Comparison of ENCODE assay signal across 27 mouse cellular contexts in the genomic region with DNA sequence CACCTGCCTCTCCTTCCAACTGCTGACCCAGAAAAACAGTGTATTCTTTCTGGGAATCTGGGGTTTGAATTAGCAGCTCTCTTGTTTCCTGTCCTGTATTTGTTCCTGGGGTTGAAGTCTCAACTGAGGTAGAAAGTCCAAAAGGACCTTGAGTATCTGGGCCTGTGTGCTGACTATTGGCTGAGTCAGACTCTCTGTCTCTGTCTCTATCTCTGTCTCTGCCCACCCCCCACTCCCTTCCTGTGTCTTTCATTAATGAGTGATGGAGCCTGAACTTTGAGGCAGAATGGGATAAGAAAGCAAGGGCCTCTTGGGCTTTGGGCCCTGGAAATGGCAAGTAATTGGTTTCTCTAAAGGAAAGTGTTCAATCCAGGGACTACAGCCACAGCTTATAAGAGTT. TPM values are rescaled to one million over a fixed set of nuclear protein-coding genes. Genes with fewer than 3 reads are reported as not detected.
DNase-seq lines count a peak whose midpoint lies in the region; ATAC-seq and TF ChIP-seq lines count a peak whose summit lies in the region.
"Had no signal": no experiment of that assay in that cellular context is flagged by ENCODE, and none has a peak within 500 bp of the region (broad histone marks: within the 10 kb centered on the region; RNA-seq: fewer than 3 reads in every experiment).

No protein-coding gene starts in this region.

- no peak for TF ChIP-seq CTCF in cerebellum, adult 2 months (IDR thresholded peaks at IDR 0.05; ENCODE audit: borderline replicate concordance, insufficient read depth, low read depth, low read length)
- TF ChIP-seq CTCF in forebrain, postnatal 0 days (IDR thresholded peaks at IDR 0.05; ENCODE audit: low read depth) = no peak

- peak; percentile 82 for DNase-seq in kidney, adult 11 months
- DNase-seq in liver, embryonic 11.5 days (ENCODE audit: low spot score) = no peak
- no peak for DNase-seq in liver
- DNase-seq in kidney, postnatal 25 days = peak; percentile 74 to 85
- DNase-seq in cerebellum, adult 2 months = no peak
- no peak for DNase-seq in forebrain, postnatal 0 days
- DNase-seq: adrenal gland, postnatal 25 days; cerebellum, adult 8-10 months; cerebellum, postnatal 25 days; gastrocnemius, postnatal 25 days; heart, adult 11 months; left cerebral cortex, postnatal 4 days; lung, postnatal 4 days; right cerebral cortex, adult 18-20 months; thymus, postnatal 4 days had no signal

- ATAC-seq in kidney, embryonic 16.5 days (ENCODE audit: low FRiP score, low TSS enrichment) = no peak
- ATAC-seq in liver, embryonic 11.5 days (replicated peaks; ENCODE audit: low FRiP score) = no peak
- no peak for ATAC-seq in forebrain, postnatal 0 days
- ATAC-seq: forebrain, embryonic 13.5 days; hindbrain, postnatal 0 days; Patski had no signal

- no peak overlapping the region for H3K4me2 ChIP-seq in kidney, embryonic 16.5 days (replicated peaks; ENCODE audit: low read depth, low read length)
- H3K4me2 ChIP-seq in liver, embryonic 11.5 days = no peak overlapping the region
- H3K4me2 ChIP-seq in forebrain, postnatal 0 days (ENCODE audit: low read depth) = no peak overlapping the region
- H3K4me2 ChIP-seq: forebrain, embryonic 13.5 days; heart, embryonic 15.5 days; hindbrain, embryonic 12.5 days; midbrain, embryonic 12.5 days; neural tube, embryonic 12.5 days had no signal

- no peak overlapping the region for H3K9ac ChIP-seq in kidney, embryonic 16.5 days (replicated peaks; ENCODE audit: low read length)
- H3K9ac ChIP-seq in liver, embryonic 11.5 days (ENCODE audit: low read depth, low read length) = peak overlapping the region; percentile 8; the same call in 1 of the 2 replicates
- no peak overlapping the region for H3K9ac ChIP-seq in forebrain, postnatal 0 days
- H3K9ac ChIP-seq: forebrain, embryonic 13.5 days; heart, embryonic 15.5 days; hindbrain, embryonic 12.5 days; midbrain, embryonic 12.5 days; neural tube, embryonic 12.5 days had no signal

- no peaks in the 10 kb centered on the region for H3K9me3 ChIP-seq in kidney, embryonic 16.5 days (ENCODE audit: low read length)
- no peaks in the 10 kb centered on the region for H3K9me3 ChIP-seq in liver, embryonic 11.5 days (ENCODE audit: control insufficient read depth, low read length)
- no peaks in the 10 kb centered on the region for H3K9me3 ChIP-seq in forebrain, postnatal 0 days (ENCODE audit: low read length)
- H3K9me3 ChIP-seq: forebrain, embryonic 13.5 days; heart, embryonic 10.5 days; heart, embryonic 15.5 days; hindbrain, embryonic 12.5 days; megakaryocyte, embryonic 14.5 days; midbrain, embryonic 12.5 days; neural tube, embryonic 12.5 days had no signal

- no peak for TF ChIP-seq POLR2A in cerebellum, adult 2 months (IDR thresholded peaks at IDR 0.05; ENCODE audit: borderline replicate concordance, insufficient read depth, low read length)

- no peaks in the 10 kb centered on the region for H3K36me3 ChIP-seq in kidney, embryonic 16.5 days (ENCODE audit: insufficient read depth, low read length)
- H3K36me3 ChIP-seq in liver, embryonic 11.5 days (ENCODE audit: control insufficient read depth, insufficient read depth, low read length) = no peaks in the 10 kb centered on the region
- no peaks in the 10 kb centered on the region for H3K36me3 ChIP-seq in forebrain, postnatal 0 days (ENCODE audit: insufficient read depth)
- H3K36me3 ChIP-seq: heart, embryonic 15.5 days; hindbrain, embryonic 12.5 days; midbrain, embryonic 12.5 days; neural tube, embryonic 12.5 days had no signal

- no peak overlapping the region for H3K27ac ChIP-seq in kidney, embryonic 16.5 days (ENCODE audit: low read length)
- no peak overlapping the region for H3K27ac ChIP-seq in liver, embryonic 11.5 days (ENCODE audit: low read depth, low read length)
- no peak overlapping the region for H3K27ac ChIP-seq in cerebellum, adult 2 months (ENCODE audit: insufficient read depth, low read length)
- H3K27ac ChIP-seq in forebrain, postnatal 0 days (ENCODE audit: low read depth, low read length) = no peak overlapping the region
- H3K27ac ChIP-seq: forebrain, embryonic 13.5 days; heart, embryonic 10.5 days; heart, embryonic 15.5 days; hindbrain, embryonic 12.5 days; hindbrain, postnatal 0 days; kidney, postnatal 0 days; midbrain, embryonic 12.5 days; neural tube, embryonic 12.5 days had no signal

- H3K4me3 ChIP-seq in kidney, embryonic 16.5 days (ENCODE audit: low read length) = no peak overlapping the region
- no peak overlapping the region for H3K4me3 ChIP-seq in liver, embryonic 11.5 days (ENCODE audit: low read depth, low read length)
- H3K4me3 ChIP-seq in cerebellum, adult 2 months (replicated peaks; ENCODE audit: insufficient read depth, low read depth, low read length) = no peak overlapping the region
- no peak overlapping the region for H3K4me3 ChIP-seq in forebrain, postnatal 0 days (ENCODE audit: low read depth, low read length)
- H3K4me3 ChIP-seq: forebrain, embryonic 13.5 days; heart, embryonic 10.5 days; heart, embryonic 15.5 days; hindbrain, embryonic 12.5 days; megakaryocyte, embryonic 14.5 days; midbrain, embryonic 12.5 days; myocyte; neural tube, embryonic 12.5 days had no signal

- no peaks in the 10 kb centered on the region for H3K27me3 ChIP-seq in kidney, embryonic 16.5 days (ENCODE audit: insufficient read depth, low read length)
- no peaks in the 10 kb centered on the region for H3K27me3 ChIP-seq in liver, embryonic 11.5 days (replicated peaks; ENCODE audit: control insufficient read depth, insufficient read depth, low read length)
- no peaks in the 10 kb centered on the region for H3K27me3 ChIP-seq in cerebellum, adult 2 months (ENCODE audit: control insufficient read depth, insufficient read depth, low read length)
- H3K27me3 ChIP-seq in forebrain, postnatal 0 days (ENCODE audit: insufficient read depth, low read length) = no peaks in the 10 kb centered on the region
- H3K27me3 ChIP-seq: forebrain, embryonic 13.5 days; heart, embryonic 15.5 days; neural tube, embryonic 12.5 days; Patski had no signal

- peaks cover 16% of the 10 kb centered on the region for H3K4me1 ChIP-seq in kidney, embryonic 16.5 days (ENCODE audit: insufficient read depth, low read length)
- H3K4me1 ChIP-seq in liver, embryonic 11.5 days (replicated peaks; ENCODE audit: control insufficient read depth, insufficient read depth, low read length) = peaks cover 8% of the 10 kb centered on the region; the same call in 1 of the 2 replicates
- peaks cover 8% of the 10 kb centered on the region for H3K4me1 ChIP-seq in cerebellum, adult 2 months (ENCODE audit: control insufficient read depth, insufficient read depth, low read length)
- H3K4me1 ChIP-seq in forebrain, postnatal 0 days (ENCODE audit: insufficient read depth) = peaks cover 7% of the 10 kb centered on the region; the same call in 1 of the 2 replicates

RNA-seq across cellular contexts. Expression of gene Rhebl1, which starts 10.7 kb away (rescaled TPM):
- polyA plus RNA-seq in kidney, embryonic 16.5 days (2015; fragmentation: Nextera tagmentation; extraction: Ambion mirVana) = 16.7 and 18.3 TPM in 2 replicates
- 6.7 and 7.4 TPM in 2 replicates for polyA plus RNA-seq in liver, embryonic 11.5 days (2014; fragmentation: Nextera tagmentation; extraction: Ambion mirVana)
- polyA plus RNA-seq in cerebellum, adult 2 months (2012; rRNA removed) = 18.7 and 19.8 TPM in 2 replicates
- total RNA-seq in forebrain, postnatal 0 days (2014; rRNA removed) = 16.5 and 20.7 TPM in 2 replicates
- polyA plus RNA-seq in forebrain, postnatal 0 days (2015; fragmentation: Nextera tagmentation; extraction: Ambion mirVana) = 34.1 and 37.5 TPM in 2 replicates

RNA-seq across cellular contexts. Expression of gene Kmt2d, which starts 12.7 kb away (rescaled TPM):
- polyA plus RNA-seq in kidney, embryonic 16.5 days (2015; fragmentation: Nextera tagmentation; extraction: Ambion mirVana) = 12.4 and 14.1 TPM in 2 replicates
- 14.3 and 17.0 TPM in 2 replicates for polyA plus RNA-seq in liver, embryonic 11.5 days (2014; fragmentation: Nextera tagmentation; extraction: Ambion mirVana)
- polyA plus RNA-seq in cerebellum, adult 2 months (2012; rRNA removed) = 49.9 and 52.6 TPM in 2 replicates
- total RNA-seq in forebrain, postnatal 0 days (2014; rRNA removed) = 22.7 and 25.8 TPM in 2 replicates
- 2.9 and 6.2 TPM in 2 replicates for polyA plus RNA-seq in forebrain, postnatal 0 days (2015; fragmentation: Nextera tagmentation; extraction: Ambion mirVana)

RNA-seq across cellular contexts. Expression of gene Dhh, which starts 14.7 kb away (rescaled TPM):
- 1.4 and 1.8 TPM in 2 replicates for polyA plus RNA-seq in kidney, embryonic 16.5 days (2015; fragmentation: Nextera tagmentation; extraction: Ambion mirVana)
- polyA plus RNA-seq in liver, embryonic 11.5 days (2014; fragmentation: Nextera tagmentation; extraction: Ambion mirVana) = 0.37 and 0.45 TPM in 2 replicates
- 0.07 and 0.10 TPM in 2 replicates for polyA plus RNA-seq in cerebellum, adult 2 months (2012; rRNA removed)
- 0.15 and 0.76 TPM in 2 replicates for total RNA-seq in forebrain, postnatal 0 days (2014; rRNA removed)
- polyA plus RNA-seq in forebrain, postnatal 0 days (2015; fragmentation: Nextera tagmentation; extraction: Ambion mirVana) = 0.25 and 0.58 TPM in 2 replicates
- polyA plus RNA-seq: Patski had no signal

RNA-seq across cellular contexts. Expression of gene Lmbr1l, which starts 34.4 kb away (rescaled TPM):
- polyA plus RNA-seq in kidney, embryonic 16.5 days (2015; fragmentation: Nextera tagmentation; extraction: Ambion mirVana) = 17.6 and 18.9 TPM in 2 replicates
- 1.6 and 2.8 TPM in 2 replicates for polyA plus RNA-seq in liver, embryonic 11.5 days (2014; fragmentation: Nextera tagmentation; extraction: Ambion mirVana)
- polyA plus RNA-seq in cerebellum, adult 2 months (2012; rRNA removed) = 37.5 and 39.7 TPM in 2 replicates
- 44.1 and 59.3 TPM in 2 replicates for total RNA-seq in forebrain, postnatal 0 days (2014; rRNA removed)
- polyA plus RNA-seq in forebrain, postnatal 0 days (2015; fragmentation: Nextera tagmentation; extraction: Ambion mirVana) = 20.1 and 22.4 TPM in 2 replicates

RNA-seq across cellular contexts. Expression of gene Tuba1b, which starts 50.7 kb away (rescaled TPM):
- 1,826 and 1,900 TPM in 2 replicates for polyA plus RNA-seq in kidney, embryonic 16.5 days (2015; fragmentation: Nextera tagmentation; extraction: Ambion mirVana)
- polyA plus RNA-seq in liver, embryonic 11.5 days (2014; fragmentation: Nextera tagmentation; extraction: Ambion mirVana) = 1,854 and 2,015 TPM in 2 replicates
- polyA plus RNA-seq in cerebellum, adult 2 months (2012; rRNA removed) = 1,352 and 1,359 TPM in 2 replicates
- 1,927 and 1,958 TPM in 2 replicates for total RNA-seq in forebrain, postnatal 0 days (2014; rRNA removed)
- polyA plus RNA-seq in forebrain, postnatal 0 days (2015; fragmentation: Nextera tagmentation; extraction: Ambion mirVana) = 1,265 and 1,341 TPM in 2 replicates

Comparison
In these comparisons a context has a peak if more than half of its experiments do, and no peak if none do; other contexts are left out.
1. DNase-seq: peak in kidney, adult 11 months (single experiment) and kidney, postnatal 25 days (2 of 2); none in liver, embryonic 11.5 days (single experiment), liver (single experiment), cerebellum, adult 2 months (0 of 2) and forebrain, postnatal 0 days (single experiment).